Mouse (Mus musculus): ENCODE data around the gene Sergef.

Sergef gene

DNA sequence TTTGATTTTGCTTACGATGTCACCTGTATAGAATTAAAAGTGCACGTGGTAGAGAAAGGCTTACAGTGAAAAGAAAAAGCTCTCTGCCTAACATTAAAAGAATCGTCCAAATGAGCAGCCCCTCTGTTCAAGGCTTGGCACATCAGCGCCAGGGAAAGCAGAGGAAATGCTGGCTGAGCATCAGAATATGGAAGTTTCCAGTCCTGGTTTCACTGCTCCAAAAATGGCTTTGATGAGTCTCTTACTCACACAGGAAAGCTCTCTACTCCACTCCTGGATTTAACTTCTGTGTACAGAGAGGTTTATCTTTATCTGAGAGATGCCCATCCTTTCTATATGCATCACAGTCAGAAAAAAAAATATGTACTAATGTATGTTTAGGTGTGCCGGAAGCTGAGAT is 61.5 kb downstream of the Sergef start:
- no peak for DNase-seq (ENCODE audit: low spot score in 2 of 2)

DNA sequence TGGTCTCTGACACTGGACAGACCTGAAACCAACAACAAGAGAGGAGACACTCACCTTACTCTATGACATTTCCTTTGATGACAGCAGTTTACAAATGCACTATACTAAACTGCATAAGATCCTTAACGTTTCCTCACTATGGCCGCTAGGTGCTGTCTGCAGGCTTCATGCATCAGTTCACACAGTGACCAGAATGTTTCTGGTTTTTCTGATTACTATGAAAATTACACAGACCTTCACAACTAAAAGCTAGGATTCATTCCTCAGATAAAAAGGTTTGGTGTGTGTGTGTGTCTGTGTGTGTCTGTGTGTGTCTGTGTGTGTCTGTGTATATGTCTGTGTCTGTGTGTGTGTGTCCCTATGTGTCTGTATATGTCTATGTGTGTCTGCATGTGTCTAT is 63.7 kb downstream of the Sergef start:
- DNase-seq (ENCODE audit: low spot score in 2 of 2): no peak

DNA sequence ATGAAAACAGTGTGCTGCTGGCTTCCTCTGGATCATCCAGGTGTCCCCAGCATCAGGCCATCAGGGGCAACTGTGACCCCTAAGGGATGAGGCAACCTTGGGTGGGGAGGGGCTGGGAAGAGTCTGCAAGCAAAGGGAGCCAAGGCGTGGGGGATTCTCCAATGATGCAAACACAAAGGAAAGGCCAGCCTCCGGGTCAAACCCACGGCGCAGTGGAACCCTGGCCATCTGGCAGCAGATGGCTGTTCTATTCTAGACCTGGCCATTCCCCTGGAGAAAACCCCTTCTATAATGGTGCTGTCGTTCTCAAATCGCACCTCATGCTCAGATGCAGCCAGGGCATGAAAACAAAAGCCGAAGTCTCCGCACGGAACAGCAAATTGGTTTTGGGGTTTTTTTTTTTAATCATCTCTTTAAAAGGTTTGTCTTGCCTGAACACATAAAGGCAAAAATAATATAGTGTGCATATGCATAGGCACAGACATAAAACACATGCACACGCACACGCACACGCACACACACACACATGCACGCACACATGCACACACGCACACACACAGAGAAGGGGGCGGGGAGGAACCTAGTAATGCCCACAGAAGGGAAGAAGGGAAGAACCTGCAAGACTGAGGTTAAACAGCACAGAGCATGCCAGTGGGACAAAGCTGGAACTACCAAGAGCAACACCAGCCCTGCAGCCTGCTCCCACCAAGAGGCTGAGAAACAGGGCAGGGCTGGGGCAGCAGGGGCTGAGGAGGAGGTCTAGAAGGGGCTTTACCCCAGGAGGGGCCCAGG is 66.6 kb downstream of the Sergef start:
- DNase-seq (ENCODE audit: low spot score in 2 of 2): no peak

DNA sequence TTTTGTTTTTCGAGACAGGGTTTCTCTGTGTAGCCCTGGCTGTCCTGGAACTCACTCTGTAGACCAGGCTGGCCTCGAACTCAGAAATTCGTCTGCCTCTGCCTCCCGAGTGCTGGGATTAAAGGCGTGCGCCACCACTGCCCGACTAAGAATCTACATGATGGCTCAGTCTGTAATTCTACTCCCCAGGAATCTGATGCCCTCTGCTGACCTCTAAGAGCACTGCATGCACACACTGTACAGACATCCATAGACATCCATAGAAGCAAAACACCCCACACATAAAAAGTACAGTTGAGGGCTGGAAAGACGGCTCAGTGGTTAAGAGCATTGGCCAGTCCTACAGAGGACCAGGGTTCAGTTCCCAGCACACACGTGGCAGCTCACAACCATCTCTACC is 70.1 kb downstream of the Sergef start:
- peak; percentile 33 to 56 for DNase-seq (ENCODE audit: low spot score in 2 of 2)

DNA sequence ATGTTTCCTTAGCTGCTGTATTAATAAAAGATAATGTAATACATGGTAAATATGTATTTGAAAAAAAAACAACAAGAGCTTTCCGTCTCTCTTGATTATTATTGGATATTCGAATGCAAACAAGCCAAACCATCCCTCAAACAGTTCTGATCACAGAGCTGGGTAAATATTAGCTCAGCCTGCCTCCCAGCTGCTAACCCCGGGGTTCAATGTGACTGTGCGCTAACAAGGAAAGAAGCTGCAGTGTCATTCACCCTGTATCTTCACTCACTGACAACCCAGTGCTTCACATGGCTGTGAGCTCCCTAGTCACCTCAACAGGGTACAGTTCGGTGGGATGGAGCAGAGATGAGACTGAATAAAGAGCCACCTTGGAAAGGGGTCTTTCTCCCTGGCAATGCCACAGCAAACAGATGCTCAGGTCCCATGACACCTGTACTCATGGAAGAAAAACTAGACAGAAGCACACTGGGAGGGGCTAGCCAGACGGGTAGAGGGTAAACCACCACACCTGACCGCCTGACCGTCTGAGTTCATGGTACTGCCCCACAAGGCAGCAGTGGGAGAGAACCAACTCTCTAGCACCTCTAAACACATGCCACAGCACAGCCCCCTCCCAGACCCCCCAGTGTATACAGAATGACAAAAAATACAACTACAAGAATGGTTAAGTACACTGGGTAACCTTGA is 73.1 kb downstream of the Sergef start:
- no peak for DNase-seq (ENCODE audit: low spot score in 2 of 2)

DNA sequence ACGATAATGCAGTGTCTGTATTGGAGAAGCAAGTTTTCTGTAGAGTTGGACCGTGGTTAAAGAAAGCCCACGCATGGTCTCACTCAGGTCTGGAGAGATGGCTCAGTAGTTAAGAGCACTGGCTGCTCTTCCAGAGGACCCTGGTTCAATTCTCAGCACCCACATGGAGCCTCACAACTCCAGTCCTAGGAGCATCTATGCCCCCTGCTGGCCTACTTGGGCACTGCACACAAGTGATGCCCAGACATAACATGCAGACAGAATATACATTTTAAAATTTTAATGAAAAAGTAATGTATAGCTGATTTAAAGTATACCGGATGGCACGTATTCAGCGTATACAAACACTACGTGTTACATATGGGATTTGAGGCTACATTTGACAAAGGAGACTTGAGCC is 74.2 kb downstream of the Sergef start:
- DNase-seq (ENCODE audit: low spot score in 2 of 2): no peak

- no peak for DNase-seq (ENCODE audit: low spot score in 2 of 2)
Measured at GRCm38 (mm10) chr7:46563801-46564200, 75.8 kb downstream of the Sergef start.

GRCm38 (mm10) chr7:46560061-46560460 is 79.5 kb downstream of the Sergef start:
- no peak for DNase-seq (ENCODE audit: low spot score in 2 of 2)

GRCm38 (mm10) chr7:46559643-46560042 is 80.0 kb downstream of the Sergef start:
- DNase-seq (ENCODE audit: low spot score in 2 of 2): no peak

DNA sequence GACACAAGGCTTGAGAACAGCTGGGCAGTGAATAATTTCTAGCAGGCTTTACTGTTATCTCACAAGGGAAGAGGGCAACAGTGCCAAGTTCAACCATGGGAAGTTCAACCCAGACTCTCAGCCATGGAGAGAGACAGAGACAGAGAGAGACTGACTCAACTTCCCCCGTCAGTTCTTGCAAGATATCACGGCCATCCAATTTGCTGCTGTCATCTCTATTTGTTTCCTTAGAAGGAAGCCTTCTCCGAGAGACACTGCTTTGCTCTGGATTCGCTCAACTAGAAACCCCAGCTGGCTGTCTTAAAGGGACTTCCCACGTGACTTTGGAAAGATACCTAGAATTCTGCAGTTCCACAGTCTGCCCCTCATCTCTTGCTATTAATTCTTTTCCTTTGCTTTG is 80.6 kb downstream of the Sergef start:
- DNase-seq (ENCODE audit: low spot score in 2 of 2): no peak

GRCm38 (mm10) chr7:46557996-46558395 is 81.6 kb downstream of the Sergef start:
- DNase-seq (ENCODE audit: low spot score in 2 of 2): no peak

DNA sequence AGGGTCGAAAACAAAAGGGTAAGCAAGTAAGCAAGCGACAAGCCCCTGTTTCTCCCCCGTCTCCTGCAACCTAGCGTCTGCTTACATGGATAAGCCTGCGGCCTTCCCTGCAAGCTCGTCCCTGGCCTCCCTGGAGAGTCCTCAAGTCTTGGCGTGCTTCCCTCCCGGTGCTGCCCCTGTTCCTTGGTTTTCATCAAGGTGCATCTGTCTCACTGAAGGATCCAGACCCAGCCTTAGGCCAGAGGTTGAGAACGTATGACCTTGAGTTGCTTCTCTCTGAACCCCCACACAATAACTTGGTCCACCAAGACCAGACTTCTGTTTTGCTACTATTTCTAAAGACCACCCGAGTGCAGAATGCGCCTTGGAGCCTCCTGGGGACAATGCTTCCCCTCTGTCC is 82.2 kb downstream of the Sergef start:
- no peak for DNase-seq (ENCODE audit: low spot score in 2 of 2)

DNA sequence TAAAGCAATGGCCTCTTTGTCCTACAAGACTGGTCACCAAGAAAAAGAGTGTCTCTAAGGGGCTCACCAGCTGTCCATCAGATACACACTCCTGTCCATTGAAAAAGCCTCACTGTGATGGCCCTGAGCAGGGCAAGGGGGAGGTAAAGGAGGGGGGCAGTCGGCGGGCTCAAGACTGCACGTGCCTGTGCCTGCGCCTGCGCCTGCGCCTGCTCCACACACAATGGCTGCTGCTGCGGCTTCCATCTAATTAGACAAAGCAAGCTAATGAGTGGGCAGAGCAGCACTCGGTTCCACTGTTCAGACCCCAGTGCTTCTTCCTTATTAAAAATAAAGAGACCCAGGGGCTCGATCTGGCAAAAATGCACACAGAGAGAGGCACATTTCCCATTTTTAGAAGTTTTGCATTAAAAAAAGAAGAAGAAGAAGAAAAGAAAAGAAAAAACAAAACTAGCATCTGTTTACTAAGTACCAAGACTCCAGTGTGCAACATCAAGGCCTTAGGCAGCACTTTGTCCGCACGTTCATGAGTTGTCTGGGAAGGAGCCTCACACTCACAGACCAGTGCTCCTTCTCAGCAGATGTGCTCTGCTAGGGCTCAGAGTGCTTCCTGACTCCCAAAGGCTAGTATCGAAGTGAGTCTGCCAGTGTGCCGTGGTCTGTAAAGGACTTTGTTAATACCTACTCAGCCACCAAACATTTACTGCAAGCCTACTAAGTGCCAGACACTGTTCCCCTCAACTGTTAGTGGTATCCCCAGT is 83.1 kb downstream of the Sergef start:
- no peak for DNase-seq (ENCODE audit: low spot score in 2 of 2)

- DNase-seq (ENCODE audit: low spot score in 2 of 2): no peak
Measured at GRCm38 (mm10) chr7:46555731-46556130, 83.9 kb downstream of the Sergef start.

DNA sequence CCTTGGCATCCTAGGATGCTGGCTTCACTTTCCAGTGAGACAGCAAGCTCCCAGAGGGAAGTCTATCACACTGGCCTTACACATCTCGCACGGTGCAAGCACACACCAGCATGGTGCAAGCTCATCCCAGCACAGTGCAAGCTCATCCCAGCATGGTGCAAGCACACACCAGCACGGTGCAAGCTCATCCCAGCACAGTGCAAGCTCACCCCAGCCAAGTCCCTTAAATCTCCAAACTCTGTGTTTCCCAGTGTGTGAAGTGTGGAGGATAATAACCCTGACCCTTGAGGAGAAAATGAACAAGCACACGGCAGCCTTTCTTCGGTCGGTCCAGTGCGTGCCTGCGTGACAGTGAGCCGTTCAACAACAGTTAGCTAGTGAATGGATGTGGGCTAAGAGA is 84.8 kb downstream of the Sergef start:
- no peak for DNase-seq (ENCODE audit: low spot score in 2 of 2)

DNA sequence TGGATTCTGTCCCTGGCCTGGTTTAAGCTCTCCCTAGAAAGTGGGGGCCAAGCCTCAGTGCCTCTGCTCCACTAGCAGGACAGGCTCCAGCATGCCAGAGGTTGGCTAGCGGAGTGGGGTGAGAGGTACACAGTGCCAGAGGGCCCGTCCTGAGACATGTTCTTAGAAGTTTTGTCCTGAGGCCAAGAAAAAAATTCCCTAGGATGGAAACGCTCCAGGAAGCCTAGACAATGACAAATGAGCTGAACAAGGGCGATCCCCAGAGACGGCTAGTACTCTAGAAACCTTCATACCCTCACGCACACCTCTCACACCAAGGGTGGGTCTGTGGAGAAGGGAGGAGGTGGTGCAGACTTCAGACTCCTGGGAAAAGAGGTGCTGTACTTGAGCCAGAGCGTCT is 85.6 kb downstream of the Sergef start:
- no peak for DNase-seq (ENCODE audit: low spot score in 2 of 2)

DNA sequence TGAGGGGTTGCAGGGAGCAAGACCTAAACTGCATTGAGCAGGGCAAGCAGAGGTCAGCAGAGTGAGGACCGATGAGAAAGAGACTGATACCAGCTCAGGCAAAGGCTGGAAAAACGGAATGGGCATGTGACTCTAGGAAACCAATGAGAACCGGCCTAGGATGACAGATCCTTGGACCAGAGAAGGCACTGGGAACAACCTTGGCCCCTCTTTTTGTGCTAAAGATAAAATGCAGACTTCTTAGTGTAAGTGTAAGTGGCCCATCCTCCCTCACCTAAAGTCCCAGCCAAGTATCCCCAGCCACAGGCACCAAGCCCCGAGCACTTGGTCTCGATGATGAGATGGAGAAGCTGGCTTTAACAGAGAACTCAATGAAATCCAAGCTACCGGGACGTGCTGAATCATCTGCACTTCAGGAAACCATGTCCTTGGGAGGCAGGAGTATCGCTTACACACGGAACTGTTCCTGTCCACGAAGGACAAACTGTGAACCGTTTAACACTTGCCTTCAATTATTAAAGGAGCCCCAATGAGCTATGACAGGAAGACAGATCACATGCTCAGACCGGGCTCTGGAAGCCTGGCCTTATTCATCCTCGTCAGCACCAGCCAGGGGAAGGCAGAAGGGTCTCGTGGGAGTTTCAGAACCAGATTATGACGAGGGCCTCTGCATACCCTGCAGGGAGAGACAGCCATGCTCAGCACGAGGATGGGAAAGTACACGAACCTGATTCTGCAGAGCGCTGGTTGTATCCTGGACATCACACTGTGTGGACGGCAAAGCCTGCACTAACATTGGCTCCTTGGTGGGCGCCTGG is 87.5 kb downstream of the Sergef start:
- no peak for DNase-seq (ENCODE audit: low spot score in 2 of 2)

- no peak for DNase-seq (ENCODE audit: low spot score in 2 of 2)
Measured at GRCm38 (mm10) chr7:46551173-46551572, 88.4 kb downstream of the Sergef start.

- no peak for DNase-seq (ENCODE audit: low spot score in 2 of 2)
Measured at GRCm38 (mm10) chr7:46548124-46548523, 91.5 kb downstream of the Sergef start.

- DNase-seq (ENCODE audit: low spot score in 2 of 2): no peak
Measured at GRCm38 (mm10) chr7:46547642-46548041, 92.0 kb downstream of the Sergef start.

- no peak for DNase-seq (ENCODE audit: low spot score in 2 of 2)
Measured at GRCm38 (mm10) chr7:46546539-46546938, 93.1 kb downstream of the Sergef start.

GRCm38 (mm10) chr7:46544195-46544641 is 95.4 kb downstream of the Sergef start:
- DNase-seq (ENCODE audit: low spot score in 2 of 2): peak in 1 of 2 experiments; percentile 29

All from thymus, postnatal 10 days (tissue).